Mouse (Mus musculus): ENCODE data around the gene Snrpd2. TPM values are rescaled to one million over a fixed set of nuclear protein-coding genes. Genes with fewer than 3 reads are reported as not detected.

Snrpd2 gene
- polyA plus RNA-seq, 1 experiment = 135 TPM

DNA sequence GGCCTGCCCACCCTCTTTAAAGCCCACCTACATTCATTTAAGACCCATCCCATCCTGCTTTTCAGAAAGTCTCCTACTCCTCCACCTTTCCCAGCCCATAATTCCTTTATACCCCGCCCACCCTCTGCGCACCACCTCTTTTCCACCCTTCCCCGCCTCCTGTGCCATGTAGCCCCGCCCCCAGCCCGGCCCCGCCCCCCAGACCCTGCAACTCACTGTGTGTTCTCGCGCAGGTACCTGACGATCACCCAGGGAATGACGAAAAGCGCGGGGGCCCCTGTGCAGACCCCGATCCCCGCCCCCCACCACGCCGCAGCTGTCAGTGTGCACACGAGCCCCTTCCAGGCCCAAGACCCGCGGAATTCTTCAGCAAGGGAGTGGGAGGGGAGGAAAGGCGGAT is 10.6 kb downstream of the Snrpd2 start:
- H3K27ac ChIP-seq (ENCODE audit: control insufficient read depth, insufficient read depth, low read depth, low read length) = no peak overlapping the region
- H3K27me3 ChIP-seq (ENCODE audit: control insufficient read depth, insufficient read depth, low read length) = no peaks in the 10 kb centered on the region
- TF ChIP-seq CTCF (IDR thresholded peaks at IDR 0.05; ENCODE audit: control insufficient read depth, insufficient read depth, insufficient replicate concordance, low read depth, low read length) = no peak
- TF ChIP-seq POLR2A (IDR thresholded peaks at IDR 0.05; ENCODE audit: control insufficient read depth, low read depth, low read length) = no peak
- H3K4me1 ChIP-seq (ENCODE audit: control insufficient read depth, insufficient read depth, low read length) = peaks cover 29% of the 10 kb centered on the region
- no peaks in the 10 kb centered on the region for H3K36me3 ChIP-seq (ENCODE audit: control insufficient read depth, insufficient read depth, low read length)
- peak overlapping the region; percentile 39 for H3K4me3 ChIP-seq (ENCODE audit: control insufficient read depth, low read depth, low read length)

- no peak for TF ChIP-seq POLR2A (IDR thresholded peaks at IDR 0.05; ENCODE audit: control insufficient read depth, low read depth, low read length)
- TF ChIP-seq CTCF (IDR thresholded peaks at IDR 0.05; ENCODE audit: control insufficient read depth, insufficient read depth, insufficient replicate concordance, low read depth, low read length) = no peak
- H3K27ac ChIP-seq (ENCODE audit: control insufficient read depth, insufficient read depth, low read depth, low read length) = no peak overlapping the region
- H3K4me1 ChIP-seq (ENCODE audit: control insufficient read depth, insufficient read depth, low read length) = peaks cover 29% of the 10 kb centered on the region
- no peaks in the 10 kb centered on the region for H3K36me3 ChIP-seq (ENCODE audit: control insufficient read depth, insufficient read depth, low read length)
- peak overlapping the region; percentile 62 for H3K4me3 ChIP-seq (ENCODE audit: control insufficient read depth, low read depth, low read length)
- no peaks in the 10 kb centered on the region for H3K27me3 ChIP-seq (ENCODE audit: control insufficient read depth, insufficient read depth, low read length)
These were observed 13.4 kb downstream of the Snrpd2 start for GRCm38 (mm10) chr7:19162928-19163327.

DNA sequence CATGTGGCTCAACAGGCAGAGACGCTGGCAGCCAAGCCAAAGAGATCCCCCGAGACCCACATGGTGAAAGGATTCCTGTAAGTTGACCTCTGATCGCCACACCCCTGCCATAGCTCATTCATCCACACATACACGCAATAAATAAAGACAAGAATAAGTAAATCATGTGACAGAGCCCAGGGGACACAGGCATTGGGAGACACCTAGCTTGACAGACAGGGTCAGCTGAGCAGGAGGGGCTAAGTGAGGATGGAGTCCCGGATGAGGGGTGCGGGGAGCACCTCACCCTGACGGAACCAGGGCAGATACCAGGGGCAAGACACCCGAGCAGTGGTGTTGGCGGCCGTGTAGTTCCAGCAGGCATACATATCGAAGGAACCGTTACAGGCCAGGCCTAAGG is 14.2 kb downstream of the Snrpd2 start:
- H3K27me3 ChIP-seq (ENCODE audit: control insufficient read depth, insufficient read depth, low read length) = no peaks in the 10 kb centered on the region

DNA sequence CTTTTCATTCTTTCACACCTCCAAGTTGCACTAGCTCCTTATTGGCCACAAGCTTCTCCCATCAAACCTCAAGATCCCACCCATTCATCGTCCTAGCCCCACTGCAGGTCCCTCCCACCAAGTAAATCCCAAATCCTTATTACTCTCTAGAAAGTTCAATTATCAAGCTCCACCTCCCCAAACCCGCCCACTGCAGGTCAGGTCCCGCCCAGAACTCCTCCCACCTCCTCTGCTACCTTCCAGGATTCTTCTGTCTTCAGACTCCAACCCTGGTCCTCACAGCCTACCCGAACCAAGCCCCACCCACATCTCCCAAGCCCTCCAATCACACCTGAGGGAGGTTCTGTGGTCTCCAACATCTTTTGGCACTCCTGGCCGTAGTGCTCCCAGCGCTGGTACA is 14.7 kb downstream of the Snrpd2 start:
- Histone ChIP-seq H3K27ac (ENCODE audit: control insufficient read depth, insufficient read depth, low read depth, low read length) (no peak overlapping the region), H3K4me3 (ENCODE audit: control insufficient read depth, low read depth, low read length) (peak overlapping the region; percentile 62), H3K27me3 (ENCODE audit: control insufficient read depth, insufficient read depth, low read length) (no peaks in the 10 kb centered on the region), H3K4me1 (ENCODE audit: control insufficient read depth, insufficient read depth, low read length) (peaks cover 28% of the 10 kb centered on the region), H3K36me3 (ENCODE audit: control insufficient read depth, insufficient read depth, low read length) (no peaks in the 10 kb centered on the region)
- TF ChIP-seq CTCF (IDR thresholded peaks at IDR 0.05; ENCODE audit: control insufficient read depth, insufficient read depth, insufficient replicate concordance, low read depth, low read length) = no peak
- no peak for TF ChIP-seq POLR2A (IDR thresholded peaks at IDR 0.05; ENCODE audit: control insufficient read depth, low read depth, low read length)

More for the DNA sequence above, 14.2 kb downstream of the Snrpd2 start:
- Histone ChIP-seq H3K4me1 (ENCODE audit: control insufficient read depth, insufficient read depth, low read length) (peaks cover 29% of the 10 kb centered on the region), H3K4me3 (ENCODE audit: control insufficient read depth, low read depth, low read length) (peak overlapping the region; percentile 62), H3K36me3 (ENCODE audit: control insufficient read depth, insufficient read depth, low read length) (no peaks in the 10 kb centered on the region), H3K27ac (ENCODE audit: control insufficient read depth, insufficient read depth, low read depth, low read length) (no peak overlapping the region)
- no peak for TF ChIP-seq POLR2A (IDR thresholded peaks at IDR 0.05; ENCODE audit: control insufficient read depth, low read depth, low read length)

- H3K27me3 ChIP-seq (ENCODE audit: control insufficient read depth, insufficient read depth, low read length) = no peaks in the 10 kb centered on the region
These were observed 15.5 kb downstream of the Snrpd2 start for GRCm38 (mm10) chr7:19164978-19165377.

DNA sequence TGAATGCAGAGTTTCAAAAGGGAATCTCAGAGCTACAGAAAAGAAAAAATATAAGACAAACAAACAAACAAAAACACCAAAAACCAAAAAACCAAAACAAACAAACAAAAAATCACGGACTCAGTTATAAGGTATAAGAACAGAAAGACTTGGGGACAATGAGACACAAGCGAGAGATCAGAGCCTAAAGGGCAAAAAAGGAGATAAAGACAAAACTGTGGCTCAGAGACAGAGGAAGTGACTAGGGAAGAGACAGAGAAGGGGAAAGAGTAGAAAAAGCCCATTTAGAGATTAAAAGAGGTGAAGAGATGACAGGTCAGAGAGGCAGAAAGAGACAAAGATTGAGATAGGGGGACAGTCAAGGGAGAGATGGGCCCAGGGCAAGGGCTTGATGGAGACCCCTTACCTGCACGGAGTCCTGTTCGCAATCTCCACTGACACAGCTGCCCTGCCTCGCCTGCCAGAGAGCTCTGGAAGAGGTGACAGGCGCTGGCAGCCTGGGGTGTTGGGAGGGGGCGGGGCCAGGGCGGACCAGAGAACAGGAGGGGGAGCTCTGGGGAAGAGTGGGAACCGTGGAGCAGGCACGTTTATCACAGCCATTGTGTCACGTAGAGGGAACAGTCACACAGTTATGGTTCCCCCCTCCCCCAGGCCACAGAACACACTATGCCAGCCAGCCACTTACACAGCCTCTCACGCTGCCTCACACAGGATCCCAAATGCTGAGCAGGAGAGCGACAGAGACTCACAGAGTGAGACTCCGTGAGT is 16.3 kb downstream of the Snrpd2 start, which contains the start of gene Gipr:
Gipr (minus strand) TSS at position 472 of the 768 bp plus-strand sequence.
- no peaks in the 10 kb centered on the region for H3K27me3 ChIP-seq (ENCODE audit: control insufficient read depth, insufficient read depth, low read length)
- no peak for TF ChIP-seq CTCF (IDR thresholded peaks at IDR 0.05; ENCODE audit: control insufficient read depth, insufficient read depth, insufficient replicate concordance, low read depth, low read length)
- no peak for TF ChIP-seq POLR2A (IDR thresholded peaks at IDR 0.05; ENCODE audit: control insufficient read depth, low read depth, low read length)
- H3K4me1 ChIP-seq (ENCODE audit: control insufficient read depth, insufficient read depth, low read length) = peaks cover 26% of the 10 kb centered on the region
- no peaks in the 10 kb centered on the region for H3K36me3 ChIP-seq (ENCODE audit: control insufficient read depth, insufficient read depth, low read length)
- peak within 1 kb of the TSS; percentile 62 for H3K4me3 ChIP-seq (ENCODE audit: control insufficient read depth, low read depth, low read length)
- no peak within 1 kb of the TSS for H3K27ac ChIP-seq (ENCODE audit: control insufficient read depth, insufficient read depth, low read depth, low read length)

More at GRCm38 (mm10) chr7:19164978-19165377, 15.5 kb downstream of the Snrpd2 start:
- TF ChIP-seq POLR2A (IDR thresholded peaks at IDR 0.05; ENCODE audit: control insufficient read depth, low read depth, low read length) (0 out of 2 replicates have a peak, but pooled peaks have one; percentile 20), CTCF (IDR thresholded peaks at IDR 0.05; ENCODE audit: control insufficient read depth, insufficient read depth, insufficient replicate concordance, low read depth, low read length) (no peak)
- Histone ChIP-seq H3K4me1 (ENCODE audit: control insufficient read depth, insufficient read depth, low read length) (peaks cover 24% of the 10 kb centered on the region), H3K36me3 (ENCODE audit: control insufficient read depth, insufficient read depth, low read length) (no peaks in the 10 kb centered on the region), H3K4me3 (ENCODE audit: control insufficient read depth, low read depth, low read length) (peak overlapping the region; percentile 62), H3K27ac (ENCODE audit: control insufficient read depth, insufficient read depth, low read depth, low read length) (no peak overlapping the region)

GRCm38 (mm10) chr7:19166990-19167389 is 17.5 kb downstream of the Snrpd2 start:
- TF ChIP-seq POLR2A (IDR thresholded peaks at IDR 0.05; ENCODE audit: control insufficient read depth, low read depth, low read length) = no peak
- TF ChIP-seq CTCF (IDR thresholded peaks at IDR 0.05; ENCODE audit: control insufficient read depth, insufficient read depth, insufficient replicate concordance, low read depth, low read length) = peak; percentile 50; the same call in 1 of the 2 replicates
- H3K27me3 ChIP-seq (ENCODE audit: control insufficient read depth, insufficient read depth, low read length) = no peaks in the 10 kb centered on the region
- H3K36me3 ChIP-seq (ENCODE audit: control insufficient read depth, insufficient read depth, low read length) = no peaks in the 10 kb centered on the region
- no peak overlapping the region for H3K27ac ChIP-seq (ENCODE audit: control insufficient read depth, insufficient read depth, low read depth, low read length)
- no peak overlapping the region for H3K4me3 ChIP-seq (ENCODE audit: control insufficient read depth, low read depth, low read length)
- H3K4me1 ChIP-seq (ENCODE audit: control insufficient read depth, insufficient read depth, low read length) = peaks cover 28% of the 10 kb centered on the region
